Mouse (Mus musculus): ENCODE data around the gene Mnt.

The Mnt gene

GRCm38 (mm10) chr11:74831606-74832451 lies 1.1 kb downstream of the Mnt start:
- peak; percentile 98 for DNase-seq (ENCODE audit: low spot score)

DNA sequence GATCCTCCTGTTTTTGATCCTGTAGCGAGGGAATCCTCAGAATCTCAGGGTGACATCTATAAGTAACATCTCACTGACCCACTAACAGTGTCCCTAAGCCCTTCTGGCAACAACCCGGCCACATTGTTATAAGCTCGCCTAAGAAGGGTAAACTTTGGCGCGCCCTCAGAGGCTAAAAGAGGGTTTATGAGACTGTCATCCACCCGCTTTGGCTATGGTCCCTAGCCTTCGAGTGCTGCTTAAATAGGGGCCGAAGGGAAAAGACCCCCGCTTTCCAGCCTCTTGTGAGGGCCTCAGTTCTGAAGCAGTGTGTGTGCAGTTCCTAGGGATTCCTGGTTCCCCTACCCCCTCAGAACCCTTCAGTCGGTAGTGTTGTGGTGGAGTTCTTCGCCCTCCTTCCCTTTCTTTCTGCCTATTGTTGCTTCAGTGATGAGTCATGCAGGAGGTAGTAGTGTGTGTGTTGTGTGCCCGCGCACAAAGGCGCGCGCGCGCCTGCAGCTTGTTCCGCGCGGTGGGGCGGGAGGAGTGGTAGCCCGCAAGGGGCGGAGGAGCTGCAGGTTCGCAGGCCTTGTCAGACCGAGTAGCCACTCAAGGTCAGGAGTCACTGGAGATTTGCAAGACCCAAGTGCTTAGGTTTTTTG lies 1.9 kb downstream of the Mnt start:
- peak; percentile 72 for DNase-seq (ENCODE audit: low spot score)

DNA sequence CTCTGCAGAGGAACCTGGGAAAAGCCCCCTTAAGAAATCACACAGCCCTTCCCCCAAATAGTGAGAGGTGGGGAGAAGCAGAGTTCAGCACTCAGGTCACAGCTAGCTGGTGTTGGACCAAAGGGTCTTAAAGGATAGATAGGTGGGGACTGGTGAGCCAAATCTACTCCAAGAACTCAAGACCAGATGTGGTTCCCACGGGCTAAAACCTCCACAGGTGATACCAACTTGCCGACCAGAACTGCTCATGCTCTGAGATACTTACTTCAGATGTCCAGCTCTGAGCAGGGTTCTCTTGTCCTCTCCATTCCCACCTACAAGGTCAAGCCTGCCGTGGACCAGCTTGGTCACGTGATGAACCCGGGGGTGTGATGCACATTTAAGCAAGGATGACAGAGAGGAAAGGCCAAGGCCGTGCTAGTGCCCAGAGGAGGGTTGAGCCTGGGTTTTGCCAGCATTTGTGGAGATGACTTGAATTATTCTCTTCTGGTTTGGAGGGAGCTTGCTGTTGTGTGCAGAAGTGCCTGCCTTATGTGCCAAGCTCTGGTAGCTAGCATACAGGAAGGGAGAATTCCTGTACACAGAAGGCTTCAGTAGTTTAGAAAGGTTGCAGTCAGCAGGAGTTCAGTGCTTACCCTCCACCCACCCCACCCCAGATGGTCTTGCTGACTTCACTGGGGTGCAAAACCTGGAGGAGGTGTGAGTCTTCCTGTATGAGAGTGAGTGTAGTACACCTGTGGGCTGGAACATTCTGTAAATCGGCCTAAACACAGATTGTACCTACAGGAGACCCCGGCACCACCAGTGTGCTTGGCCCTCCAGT lies 3.0 kb downstream of the Mnt start:
- no peak for DNase-seq (ENCODE audit: low spot score)

GRCm38 (mm10) chr11:74834359-74834638 lies 3.6 kb downstream of the Mnt start:
- DNase-seq (ENCODE audit: low spot score): no peak

DNA sequence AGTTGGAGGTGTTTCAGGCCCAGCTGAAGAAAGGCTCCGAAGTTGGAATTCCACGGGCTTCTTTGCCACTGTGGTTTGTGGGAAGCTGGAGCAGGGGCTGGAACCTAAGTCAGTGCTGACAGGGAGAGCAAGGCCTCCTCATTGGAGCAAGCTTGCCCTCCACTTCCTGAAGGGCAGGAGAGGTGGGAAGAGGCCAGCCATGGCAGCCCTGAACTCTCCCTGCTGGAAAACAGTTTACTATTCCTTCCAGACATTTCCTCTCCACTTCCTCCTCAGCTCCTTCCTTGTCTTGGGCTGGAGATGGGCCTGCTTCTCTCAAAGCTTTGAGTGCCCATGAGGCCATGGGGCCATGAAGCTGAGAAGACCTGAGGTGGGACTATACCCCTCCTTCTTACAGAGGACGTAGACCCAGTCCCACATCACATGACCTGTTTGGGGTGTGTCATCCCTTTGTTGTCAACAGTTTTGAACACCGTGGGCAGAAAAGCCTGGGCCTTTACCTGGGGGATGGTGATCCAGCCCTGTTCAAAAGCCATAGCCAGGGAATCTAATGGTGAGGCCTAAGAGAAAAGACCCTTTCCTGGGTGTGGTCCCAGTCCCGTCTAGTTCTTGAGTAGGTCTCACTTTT lies 4.0 kb downstream of the Mnt start:
- DNase-seq (ENCODE audit: low spot score): no peak

GRCm38 (mm10) chr11:74835593-74836224 lies 5.0 kb downstream of the Mnt start:
- no peak for DNase-seq (ENCODE audit: low spot score)

DNA sequence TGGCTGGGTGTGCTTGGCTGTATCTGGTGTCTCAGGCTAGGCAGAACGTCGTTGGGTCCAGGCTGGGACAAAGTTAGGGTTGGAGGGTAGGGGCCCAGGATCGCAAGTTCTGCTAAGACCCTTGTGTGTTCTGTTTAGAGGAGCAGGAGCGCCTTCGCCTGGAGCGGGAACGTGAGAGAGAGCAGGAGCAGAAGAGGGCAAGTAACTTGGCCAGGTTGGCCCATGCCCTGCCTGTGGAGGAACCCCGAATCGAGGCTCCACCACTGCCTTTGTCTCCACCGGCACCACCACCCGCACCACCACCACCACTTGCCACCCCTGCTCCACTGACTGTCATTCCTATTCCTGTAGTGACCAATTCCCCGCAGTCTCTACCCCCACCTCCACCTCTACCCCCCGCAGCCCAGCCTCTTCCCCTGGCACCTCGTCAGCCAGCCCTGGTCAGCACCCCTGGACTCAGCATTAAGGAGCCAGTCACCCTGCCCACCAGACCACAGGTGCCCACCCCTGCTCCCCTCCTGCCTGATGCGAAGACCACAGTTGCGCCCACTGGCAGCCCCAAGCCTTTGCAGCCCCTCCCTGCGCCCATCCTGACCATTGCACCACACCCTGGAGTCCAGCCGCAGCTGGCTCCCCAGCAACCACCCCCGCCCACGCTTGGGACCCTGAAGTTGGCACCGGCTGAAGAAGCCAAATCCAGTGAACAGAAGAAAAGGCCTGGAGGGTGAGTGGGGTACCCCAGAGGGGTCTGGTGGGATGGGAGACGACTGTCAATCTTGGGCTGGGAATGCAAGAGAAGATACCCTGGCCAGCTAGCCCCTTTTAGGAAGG lies 5.7 kb downstream of the Mnt start:
- no peak for DNase-seq (ENCODE audit: low spot score)

DNA sequence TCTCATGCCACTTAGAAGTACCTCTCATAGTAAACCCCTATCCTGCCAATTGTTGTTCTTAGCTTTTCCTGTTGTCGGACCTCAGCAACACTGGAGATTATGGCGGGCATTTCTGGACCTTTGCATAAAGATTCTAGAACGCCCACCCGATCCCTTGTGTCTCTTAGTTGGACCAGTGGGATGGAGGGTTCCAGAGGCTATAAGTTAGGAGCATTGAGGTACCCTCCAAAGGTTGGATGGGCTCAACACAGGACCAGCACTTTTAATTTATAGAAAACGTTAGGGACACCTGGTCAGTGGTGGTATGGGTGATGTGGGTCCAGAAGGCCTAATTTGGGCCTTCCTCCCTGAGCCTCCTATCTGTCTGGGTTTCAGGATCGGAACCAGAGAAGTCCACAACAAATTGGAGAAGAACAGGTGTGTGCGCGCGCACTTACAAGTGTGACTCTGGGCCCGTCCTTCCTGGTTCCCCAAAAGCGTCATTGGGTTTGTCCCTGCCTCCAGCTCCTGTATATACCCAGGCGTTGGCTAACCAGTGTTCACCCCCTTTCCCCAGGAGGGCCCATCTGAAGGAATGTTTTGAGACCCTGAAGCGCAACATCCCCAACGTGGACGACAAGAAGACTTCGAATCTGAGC lies 6.5 kb downstream of the Mnt start:
- DNase-seq (ENCODE audit: low spot score): no peak

GRCm38 (mm10) chr11:74837694-74838431 lies 7.1 kb downstream of the Mnt start:
- DNase-seq (ENCODE audit: low spot score): peak; percentile 86

DNA sequence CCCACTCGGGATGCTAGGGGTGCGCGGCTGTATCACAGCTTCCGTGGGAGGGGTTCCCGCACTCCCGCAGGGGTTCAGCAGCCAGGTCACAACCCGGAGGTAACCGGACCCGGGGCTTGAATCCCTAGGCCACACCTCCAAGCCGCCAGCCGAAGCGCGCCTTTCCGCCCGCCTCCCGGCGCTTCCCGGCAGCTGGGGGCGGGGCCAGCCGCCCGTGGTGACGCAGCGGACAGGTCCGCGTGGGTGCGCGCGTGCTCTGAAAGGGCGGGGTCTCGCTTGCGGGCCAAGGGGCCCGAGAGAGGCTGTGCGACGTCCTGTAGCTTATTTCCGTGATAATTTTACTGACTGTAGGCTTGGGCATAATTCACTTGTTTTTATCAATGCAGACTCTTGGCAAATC lies 7.7 kb downstream of the Mnt start:
- peak; percentile 92 for DNase-seq (ENCODE audit: low spot score)

- peak; percentile 32 for DNase-seq (ENCODE audit: low spot score)
Observed at GRCm38 (mm10) chr11:74838971-74839370, 8.3 kb downstream of the Mnt start.

GRCm38 (mm10) chr11:74839860-74840715 lies 9.4 kb downstream of the Mnt start:
- no peak for DNase-seq (ENCODE audit: low spot score)

DNA sequence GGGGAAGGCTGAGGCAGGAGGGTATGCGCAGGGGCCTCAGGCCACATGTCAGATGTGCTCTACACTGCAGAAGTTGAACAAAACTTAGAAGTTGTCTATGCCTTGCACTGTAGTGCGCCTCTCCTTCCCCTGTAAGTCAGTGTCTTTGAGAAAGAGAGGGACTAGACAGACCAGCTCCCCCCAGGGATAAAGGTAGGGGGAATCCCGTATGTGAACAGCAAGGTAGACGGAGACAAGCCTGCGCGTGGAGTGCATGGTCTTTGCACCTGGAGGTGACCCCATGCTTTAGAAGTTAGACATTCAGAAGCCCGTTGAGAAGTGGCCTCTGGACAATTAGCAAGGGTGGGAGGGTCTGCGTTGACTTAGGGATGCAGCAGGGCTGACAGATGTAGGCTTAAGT lies 10.0 kb downstream of the Mnt start:
- DNase-seq (ENCODE audit: low spot score): no peak

GRCm38 (mm10) chr11:74841366-74841765 lies 10.6 kb downstream of the Mnt start:
- no peak for DNase-seq (ENCODE audit: low spot score)

DNA sequence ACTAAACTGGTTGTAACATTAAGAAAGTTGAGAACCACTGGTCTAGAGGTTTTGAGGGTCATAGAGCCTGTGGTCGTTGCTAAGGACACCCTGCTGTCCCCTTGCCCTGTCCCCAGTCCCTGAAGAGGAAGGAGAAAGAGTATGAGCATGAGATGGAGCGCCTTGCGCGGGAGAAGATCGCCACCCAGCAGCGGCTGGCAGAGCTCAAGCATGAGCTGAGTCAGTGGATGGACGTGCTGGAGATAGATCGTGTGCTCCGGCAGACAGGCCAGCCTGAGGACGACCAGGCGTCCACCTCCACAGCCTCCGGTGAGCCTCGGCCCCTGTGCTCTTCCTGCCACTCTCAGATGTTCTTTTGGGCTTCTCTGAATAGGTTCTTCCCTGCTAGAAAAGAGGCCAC lies 11.3 kb downstream of the Mnt start:
- DNase-seq (ENCODE audit: low spot score): no peak

DNA sequence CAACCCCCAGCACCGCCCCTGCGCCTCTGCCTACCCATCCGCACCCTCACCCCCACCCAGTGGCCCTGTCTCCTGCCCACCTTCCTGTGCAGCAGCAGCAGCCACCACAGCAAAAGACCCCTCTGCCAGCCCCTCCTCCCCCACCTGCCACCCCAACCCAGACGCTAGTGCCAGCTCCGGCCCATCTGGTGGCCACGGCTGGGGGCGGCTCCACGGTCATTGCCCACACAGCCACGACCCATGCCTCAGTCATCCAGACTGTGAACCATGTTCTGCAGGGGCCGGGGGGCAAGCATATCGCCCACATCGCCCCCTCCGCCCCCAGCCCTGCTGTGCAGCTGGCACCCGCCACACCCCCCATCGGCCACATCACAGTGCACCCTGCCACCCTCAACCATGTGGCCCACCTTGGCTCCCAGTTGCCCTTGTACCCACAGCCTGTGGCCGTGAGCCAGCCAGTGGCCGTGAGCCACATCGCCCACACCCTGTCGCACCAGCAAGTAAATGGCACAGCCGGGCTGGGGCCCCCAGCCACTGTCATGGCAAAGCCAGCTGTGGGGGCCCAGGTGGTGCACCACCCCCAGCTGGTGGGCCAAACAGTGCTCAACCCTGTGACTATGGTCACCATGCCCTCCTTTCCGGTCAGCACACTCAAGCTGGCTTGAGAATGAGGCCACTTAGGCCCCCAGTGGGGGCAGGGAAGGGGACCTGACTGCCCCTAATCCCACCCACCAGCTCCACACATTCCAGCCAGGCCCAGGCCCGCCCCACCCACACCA lies 12.1 kb downstream of the Mnt start:
- no peak for DNase-seq (ENCODE audit: low spot score)

- DNase-seq (ENCODE audit: low spot score): no peak
Observed at GRCm38 (mm10) chr11:74843435-74843714, 12.7 kb downstream of the Mnt start.

GRCm38 (mm10) chr11:74843761-74844160 lies 13.0 kb downstream of the Mnt start:
- no peak for DNase-seq (ENCODE audit: low spot score)

Data from embryo, embryonic 10.5 days (tissue).